Mouse (Mus musculus): ENCODE measurements at regions not wholly inside any gene's neighbourhood (a gene's known extent, or its start where the extent isn't known, plus 50 kb on each side); places are given as distances from the start of the nearest gene placed in this dataset.

DNA sequence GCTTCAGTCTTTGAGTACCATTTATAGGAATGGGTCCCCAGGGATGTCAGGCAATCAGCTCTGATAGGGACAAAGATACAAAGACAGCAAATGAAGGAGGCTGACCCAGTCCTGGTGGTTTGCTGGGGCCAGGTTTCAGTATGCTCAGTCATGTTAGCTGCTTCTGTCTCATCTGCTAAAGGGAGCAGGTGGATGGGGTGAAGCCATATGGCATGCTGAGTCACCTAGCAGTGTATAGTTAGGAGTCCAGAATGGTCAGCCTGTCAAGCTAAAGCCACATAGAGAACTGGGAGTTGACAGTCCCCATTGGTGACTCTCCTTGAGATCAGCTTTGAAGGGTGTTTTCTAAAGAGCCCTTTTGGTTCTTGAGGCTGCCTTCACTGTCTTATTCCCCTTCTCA lies 139.4 kb downstream of the Gm15262 start:
- DNase-seq = peak; percentile 12

DNA sequence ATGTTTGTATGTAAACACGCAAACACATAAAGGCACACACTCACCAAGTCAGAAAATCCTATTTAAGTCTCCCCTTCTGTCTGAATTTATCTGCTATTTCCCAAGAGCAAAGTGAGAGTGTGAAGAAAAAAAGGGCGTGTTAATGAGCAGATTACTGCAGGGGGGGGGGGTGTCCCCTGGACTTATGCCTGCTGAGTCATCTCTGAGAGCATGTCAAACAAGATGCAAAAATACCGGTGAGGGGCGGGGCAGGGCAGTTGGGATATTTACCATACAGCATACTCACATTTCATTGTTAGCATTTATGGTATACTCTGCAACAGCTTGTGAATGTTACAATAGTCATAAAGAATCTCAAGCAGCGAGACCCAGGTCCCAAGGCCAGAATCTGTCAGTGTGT lies 140.8 kb downstream of the Gm15262 start:
- no peak for DNase-seq

DNA sequence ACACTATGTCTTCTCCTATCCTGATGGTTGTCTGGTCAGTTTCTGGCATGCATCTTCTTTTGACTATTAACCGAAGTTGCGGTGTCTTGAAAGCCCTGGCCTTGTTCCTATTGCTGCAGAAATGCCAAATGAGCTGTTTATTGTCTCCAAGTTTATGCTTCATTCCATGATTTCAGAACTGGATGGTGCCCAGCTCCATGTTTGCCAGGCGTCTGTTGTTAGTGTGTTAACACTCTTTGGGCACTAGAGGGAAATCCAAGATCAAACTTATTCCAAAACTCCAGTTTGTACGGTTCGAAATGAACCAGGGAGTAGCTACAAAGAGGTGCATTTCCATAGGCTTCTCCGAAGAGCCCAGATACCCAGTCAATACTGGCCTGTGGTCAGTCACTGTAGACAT lies 148.1 kb downstream of the Gm15262 start:
- no peak for DNase-seq
